Mouse (Mus musculus) heart, postnatal 0 days (tissue): Measurements from ENCODE around the gene Samd1. TPM values are rescaled to one million over a fixed set of nuclear protein-coding genes. Genes with fewer than 3 reads are reported as not detected.

Source experiments
- ATAC-seq: fragments of 200-750 bp; cut with Nextera tagmentation; 2 replicates; pipeline ENCODE4 v1.8.0; 2017; ENCODE audit warnings: low read depth, moderate number of reproducible peaks, moderate library complexity; ENCODE audit not compliant: insufficient read depth
- DNase-seq: peaks from one replicate; pipeline ENCODE4 v3.0.0-alpha.2; 2016; ENCODE audit warnings: low spot score
- H3K27ac ChIP-seq: fragments of 300-500 bp; sonication (generic); 2 replicates; pipeline ENCODE4 v1.5.1; 2014; ENCODE audit warnings: low read depth, mild to moderate bottlenecking
- H3K27me3 ChIP-seq: fragments of 300-500 bp; sonication (generic); 2 replicates; pipeline ENCODE4 v1.6.1; 2014; ENCODE audit warnings: low read length, mixed read lengths; ENCODE audit not compliant: control insufficient read depth, insufficient read depth
- H3K36me3 ChIP-seq: fragments of 300-500 bp; sonication (generic); replicated peaks from 2 replicates; pipeline ENCODE4 v1.6.1; 2014; ENCODE audit warnings: low read length, mixed read lengths; ENCODE audit not compliant: control insufficient read depth, insufficient read depth
- H3K4me1 ChIP-seq: fragments of 300-500 bp; sonication (generic); 2 replicates; pipeline ENCODE4 v1.6.1; 2014; ENCODE audit warnings: antibody characterized with exemption; ENCODE audit not compliant: control insufficient read depth, insufficient read depth
- H3K4me2 ChIP-seq: fragments of 300-500 bp; sonication (generic); 2 replicates; pipeline ENCODE4 v1.6.1; 2014; ENCODE audit warnings: low read depth, mild to moderate bottlenecking, low read length, moderate library complexity
- H3K4me3 ChIP-seq: fragments of 300-500 bp; sonication (generic); 2 replicates; pipeline ENCODE4 v1.5.1; 2014; ENCODE audit warnings: low read depth, low read length
- H3K9ac ChIP-seq: fragments of 300-500 bp; sonication (generic); replicated peaks from 2 replicates; pipeline ENCODE4 v1.6.1; 2014; ENCODE audit warnings: low read depth, low read length, mixed read lengths
- H3K9me3 ChIP-seq: fragments of 300-500 bp; sonication (generic); replicated peaks from 2 replicates; pipeline ENCODE4 v1.6.1; 2016; ENCODE audit warnings: low read length; ENCODE audit not compliant: control insufficient read depth
- CTCF ChIP-seq: IDR thresholded peaks from 2 replicates; pipeline ENCODE4 v1.5.1; 2016; ENCODE audit warnings: antibody characterized with exemption, control low read depth, low read depth
- EP300 ChIP-seq: IDR thresholded peaks from 2 replicates; pipeline ENCODE4 v1.6.1; 2016; ENCODE audit warnings: antibody characterized with exemption, low read depth
- WGBS: fragments of 180-500 bp; shearing (Covaris S2); extraction: QIAGEN DNeasy Blood & Tissue Kit; methylation state at CpG from one replicate; pipeline ENCODE4 v1.1.7; 2014; 5-methylcytosine and 5-hydroxymethylcytosine counted together
- polyA plus RNA-seq: library from polyadenylated mRNA; unstranded; fragments of >200 nt; fragmentation: Nextera tagmentation; extraction: Ambion mirVana; gene quantifications from 2 replicates; pipeline ENCODE4 v1.2.1, GENCODE M21; 2015
- total RNA-seq: library from RNA; depleted of rRNA; stranded (reverse); fragments of >200 nt; gene quantifications from 2 replicates; pipeline ENCODE4 v1.2.3, GENCODE M21; 2014; ENCODE audit warnings: low replicate concordance

The Samd1 gene
- total and polyA plus RNA-seq, 2 experiments from 2014 or later = 3.7 to 46.3 TPM

GRCm38 (mm10) chr8:83989243-83989642 lies 8.2 kb upstream of the Samd1 start:
- H3K4me3 ChIP-seq = no peak overlapping the region
- WGBS = 88% methylated on average over 7 of the region's 7 CpGs
- peaks cover 87% of the 10 kb centered on the region for H3K36me3 ChIP-seq
- TF ChIP-seq EP300 (no peak), CTCF (no peak)
- no peaks in the 10 kb centered on the region for H3K9me3 ChIP-seq
- H3K4me1 ChIP-seq = no peaks in the 10 kb centered on the region
- no peak overlapping the region for H3K27ac ChIP-seq
- H3K27me3 ChIP-seq = no peaks in the 10 kb centered on the region
- DNase-seq = no peak
- ATAC-seq = no peak
- no peak overlapping the region for H3K4me2 ChIP-seq
- no peak overlapping the region for H3K9ac ChIP-seq

GRCm38 (mm10) chr8:83990170-83990569 lies 7.3 kb upstream of the Samd1 start:
- Histone ChIP-seq H3K9me3 (no peaks in the 10 kb centered on the region), H3K4me2 (no peak overlapping the region), H3K27me3 (no peaks in the 10 kb centered on the region), H3K27ac (no peak overlapping the region), H3K9ac (no peak overlapping the region), H3K36me3 (peaks cover 86% of the 10 kb centered on the region), H3K4me3 (no peak overlapping the region), H3K4me1 (no peaks in the 10 kb centered on the region)
- 92% methylated on average over 14 of the region's 14 CpGs for WGBS
- peak; percentile 22; the same call in 1 of the 2 replicates for ATAC-seq
- no peak for DNase-seq
- TF ChIP-seq EP300 (no peak), CTCF (no peak)

- 0 out of 2 replicates have a peak, but pooled peaks cover 2% of the 10 kb centered on the region for H3K4me1 ChIP-seq
- H3K36me3 ChIP-seq = peaks cover 67% of the 10 kb centered on the region
- ATAC-seq = no peak
- no peak overlapping the region for H3K9ac ChIP-seq
- H3K27me3 ChIP-seq = no peaks in the 10 kb centered on the region
- no peak overlapping the region for H3K27ac ChIP-seq
- no peaks in the 10 kb centered on the region for H3K9me3 ChIP-seq
- no peak overlapping the region for H3K4me2 ChIP-seq
- no peak overlapping the region for H3K4me3 ChIP-seq
- no peak for DNase-seq
- WGBS = 80% methylated on average over 2 of the region's 2 CpGs
- no peak for TF ChIP-seq CTCF
- TF ChIP-seq EP300 = no peak
These were observed 5.0 kb upstream of the Samd1 start for GRCm38 (mm10) chr8:83992488-83992887.

- no peak for DNase-seq
- TF ChIP-seq EP300 = no peak
- TF ChIP-seq CTCF = no peak
- no peak overlapping the region for H3K27ac ChIP-seq
- 77% methylated on average over 3 of the region's 3 CpGs for WGBS
- H3K4me3 ChIP-seq = no peak overlapping the region
- no peak overlapping the region for H3K9ac ChIP-seq
- no peaks in the 10 kb centered on the region for H3K9me3 ChIP-seq
- no peak overlapping the region for H3K4me2 ChIP-seq
- peaks cover 52% of the 10 kb centered on the region for H3K36me3 ChIP-seq
- ATAC-seq = no peak
- H3K4me1 ChIP-seq = 0 out of 2 replicates have a peak, but pooled peaks cover 5% of the 10 kb centered on the region
- no peaks in the 10 kb centered on the region for H3K27me3 ChIP-seq
These were observed 3.4 kb upstream of the Samd1 start for GRCm38 (mm10) chr8:83994030-83994429.

- Histone ChIP-seq H3K4me3 (no peak overlapping the region), H3K4me2 (peak overlapping the region; percentile 71), H3K36me3 (peaks cover 45% of the 10 kb centered on the region), H3K27me3 (no peaks in the 10 kb centered on the region), H3K4me1 (0 out of 2 replicates have a peak, but pooled peaks cover 5% of the 10 kb centered on the region), H3K9ac (0 out of 2 replicates have a peak overlapping the region, but pooled peaks have one; percentile 78), H3K9me3 (no peaks in the 10 kb centered on the region), H3K27ac (peak overlapping the region; percentile 91; the same call in 1 of the 2 replicates)
- TF ChIP-seq EP300 (no peak), CTCF (no peak)
- DNase-seq (no peak), ATAC-seq (no peak)
- 36% methylated on average over 12 of the region's 12 CpGs for WGBS
These were observed 1.5 kb upstream of the Samd1 start for GRCm38 (mm10) chr8:83995973-83996372.
